Mouse (Mus musculus) liver, embryonic 14.5 days (tissue): ENCODE results near the gene Rock2. TPM values are rescaled to one million over a fixed set of nuclear protein-coding genes. Genes with fewer than 3 reads are reported as not detected.
"Not testable (repeated sequence)": the region's sequence is repeated elsewhere in the genome, so short reads cannot be mapped to it uniquely, and the experiment has no call there.

Experiments used
- ATAC-seq: fragments of 200-750 bp; cut with Nextera tagmentation; 2 replicates; pipeline ENCODE4 v1.8.0; 2017; ENCODE audit warnings: moderate number of reproducible peaks, mild to moderate bottlenecking, moderate library complexity; ENCODE audit not compliant: insufficient read depth
- DNase-seq, 3 experiments: peaks; one replicate each; pipeline ENCODE4 v3.0.0-alpha.2; 2012 to 2013; ENCODE audit warnings: low read depth in 3 of 3, low spot score in 3 of 3
- H3K27ac ChIP-seq: fragments of 300-500 bp; sonication (generic); 2 replicates; pipeline ENCODE4 v1.5.1; 2014; ENCODE audit warnings: moderate library complexity, mild to moderate bottlenecking, control low read depth, inconsistent platforms
- H3K27me3 ChIP-seq: fragments of 300-500 bp; sonication (generic); 2 replicates; pipeline ENCODE4 v1.6.1; 2014; ENCODE audit warnings: mild to moderate bottlenecking, low read length, moderate library complexity; ENCODE audit not compliant: control insufficient read depth, insufficient read depth
- H3K36me3 ChIP-seq: fragments of 300-500 bp; sonication (generic); replicated peaks from 2 replicates; pipeline ENCODE4 v1.6.1; 2014; ENCODE audit warnings: low read depth; ENCODE audit not compliant: control insufficient read depth, insufficient read depth
- H3K4me1 ChIP-seq, 2 experiments: fragments of 200-500 bp in 1 of 2; fragments of 300-500 bp in 1 of 2; sonication (generic) in 1 of 2; replicated peaks; 2 replicates each; pipeline ENCODE4 v1.6.1; 2012 to 2014; ENCODE audit warnings: antibody characterized with exemption in 1 of 2, inconsistent platforms in 1 of 2, low read length in 1 of 2; ENCODE audit not compliant: control insufficient read depth in 2 of 2, insufficient read depth in 2 of 2
- H3K4me2 ChIP-seq: fragments of 300-500 bp; sonication (generic); 2 replicates; pipeline ENCODE4 v1.6.1; 2014; ENCODE audit warnings: low read depth, mild to moderate bottlenecking, control low read depth, moderate library complexity
- H3K4me3 ChIP-seq, 2 experiments: fragments of 200-500 bp in 1 of 2; fragments of 300-500 bp in 1 of 2; sonication (generic) in 1 of 2; 2 replicates each; pipeline ENCODE4 v1.5.1; 2012 to 2014; ENCODE audit warnings: low read depth in 2 of 2, low read length in 2 of 2, mild to moderate bottlenecking in 2 of 2, control low read depth in 1 of 2, inconsistent platforms in 1 of 2, moderate library complexity in 1 of 2; ENCODE audit not compliant: insufficient read depth in 1 of 2
- H3K9ac ChIP-seq: fragments of 300-500 bp; sonication (generic); replicated peaks from 2 replicates; pipeline ENCODE4 v1.6.1; 2014; ENCODE audit warnings: mild to moderate bottlenecking, control low read depth, moderate library complexity
- H3K9me3 ChIP-seq: fragments of 300-500 bp; sonication (generic); 2 replicates; pipeline ENCODE4 v1.6.1; 2016; ENCODE audit warnings: low read length, mixed read lengths; ENCODE audit not compliant: control insufficient read depth
- CTCF ChIP-seq: IDR thresholded peaks from 2 replicates; pipeline ENCODE4 v1.5.1; 2016; ENCODE audit warnings: antibody characterized with exemption, low read depth, control low read depth
- EP300 ChIP-seq: IDR thresholded peaks from 2 replicates; pipeline ENCODE4 v1.6.1; 2016; ENCODE audit warnings: antibody characterized with exemption, low read depth
- WGBS: fragments of 180-500 bp; shearing (Covaris S2); extraction: QIAGEN DNeasy Blood & Tissue Kit; methylation state at CpG from one replicate; pipeline ENCODE4 v1.1.7; 2014; ENCODE audit not compliant: insufficient replicate concordance; 5-methylcytosine and 5-hydroxymethylcytosine counted together
- polyA plus RNA-seq, 2 experiments: library from polyadenylated mRNA; depleted of rRNA in 1 of 2; stranded (reverse) in 1 of 2; unstranded in 1 of 2; fragments of >200 nt; fragmentation: Nextera tagmentation in 1 of 2; extraction: Ambion mirVana in 1 of 2; gene quantifications; 2 replicates each; pipeline versions ENCODE4 v1.2.1 to v1.2.3; 2012 to 2014

Rock2 gene
- polyA plus RNA-seq, 2 experiments, result 5.1 to 5.7 TPM

DNA sequence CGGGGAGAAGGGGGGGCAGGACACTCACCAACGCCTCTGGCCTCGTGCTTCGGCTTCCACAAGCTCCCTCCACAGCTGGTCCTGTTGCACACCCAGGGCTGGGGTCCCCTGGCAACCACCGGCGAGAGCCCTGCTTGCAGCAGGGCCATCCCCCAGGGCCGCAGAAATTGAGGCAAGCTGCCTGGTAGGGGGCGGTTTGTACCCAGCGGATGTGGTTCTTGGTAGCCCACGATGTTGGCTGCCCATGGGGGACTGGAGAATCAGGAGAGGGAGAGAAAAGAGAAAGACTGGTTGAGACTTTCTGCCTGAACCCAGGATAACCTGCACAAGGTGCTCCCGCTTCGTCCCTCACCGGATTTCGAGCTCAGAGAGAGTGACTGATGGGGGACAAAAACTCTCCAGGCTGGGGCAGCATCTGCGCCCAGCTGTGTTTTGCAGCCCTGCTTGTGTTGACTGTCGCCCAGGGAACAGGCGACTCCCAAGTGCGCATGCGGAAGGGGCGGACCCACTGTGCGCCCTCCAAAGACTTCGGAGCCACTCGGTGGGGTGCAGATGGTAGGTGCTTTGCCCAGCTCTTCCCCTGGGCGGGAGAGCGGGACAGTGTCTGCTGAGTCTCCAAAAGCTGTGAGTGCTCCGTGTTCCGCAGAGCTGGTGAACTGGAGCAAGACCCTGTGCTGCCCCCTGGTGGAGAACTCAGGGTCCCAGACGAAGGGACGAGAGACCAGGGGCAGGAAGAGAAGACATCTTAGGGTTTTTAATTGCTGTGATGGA lies 116.6 kb downstream of the Rock2 start, which contains the start of gene 2410004P03Rik:
Gene 2410004P03Rik (minus strand): TSS at position 628 of the 771 bp plus-strand sequence.
- Histone ChIP-seq H3K9ac (no peak within 1 kb of the TSS), H3K36me3 (no peaks in the 10 kb centered on the region), H3K4me3 (peak within 1 kb of the TSS; percentile 12 to 14), H3K4me1 (no peaks in the 10 kb centered on the region), H3K27ac (no peak within 1 kb of the TSS), H3K27me3 (no peaks in the 10 kb centered on the region), H3K4me2 (peak within 1 kb of the TSS; percentile 56), H3K9me3 (no peaks in the 10 kb centered on the region)
- DNase-seq (peak; percentile 45 to 52 (median 50)), ATAC-seq (peak; percentile 50; the same call in 1 of the 2 replicates)
- 7% methylated on average over 29 of the region's 29 CpGs for WGBS
- TF ChIP-seq CTCF (peak; percentile 95), EP300 (no peak)

DNA sequence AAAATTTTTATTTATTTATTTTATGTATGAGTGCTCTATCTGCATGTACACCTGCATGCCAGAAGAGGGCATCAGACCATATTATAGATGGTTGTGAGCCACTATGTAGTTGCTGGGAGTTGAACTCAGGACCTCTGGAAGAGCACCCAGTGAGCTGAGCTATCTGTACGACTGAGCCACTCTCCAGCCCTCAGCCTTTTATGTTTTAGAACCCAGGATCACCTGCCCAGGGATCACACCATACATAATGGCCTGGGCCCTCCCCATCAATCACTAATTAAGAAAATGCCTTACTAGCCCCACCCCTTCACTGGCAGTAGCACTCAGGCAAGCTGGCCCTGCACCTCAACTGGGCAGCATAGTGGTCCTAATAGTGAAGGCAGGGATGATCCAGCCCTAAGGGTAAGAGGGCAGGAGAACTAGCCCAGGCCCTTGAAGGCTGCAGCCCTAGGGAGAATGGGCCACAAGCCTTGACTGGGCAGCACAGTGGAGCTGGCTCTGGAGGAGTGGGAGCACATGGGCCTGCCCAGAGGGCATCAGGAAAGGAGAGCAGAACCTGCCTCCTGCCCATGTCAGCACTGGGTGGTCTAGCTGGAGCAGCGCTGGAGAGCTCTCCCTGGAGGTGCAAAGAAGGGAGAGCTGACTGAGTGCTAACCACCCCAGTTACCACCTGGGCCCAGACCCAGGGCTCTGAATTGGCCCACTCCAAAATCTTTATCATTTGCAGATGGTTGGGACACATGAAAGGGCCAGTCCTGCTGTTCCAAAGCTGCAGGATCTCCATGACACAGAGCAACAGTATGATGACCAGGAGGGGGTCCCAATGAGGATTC lies 117.6 kb downstream of the Rock2 start:
- no peak overlapping the region for H3K4me2 ChIP-seq
- no peak overlapping the region for H3K27ac ChIP-seq
- TF ChIP-seq CTCF, result no peak
- no peak for TF ChIP-seq EP300
- H3K4me3 ChIP-seq, result no peak overlapping the region
- no peaks in the 10 kb centered on the region for H3K9me3 ChIP-seq
- no peaks in the 10 kb centered on the region for H3K4me1 ChIP-seq
- no peaks in the 10 kb centered on the region for H3K36me3 ChIP-seq
- 58% methylated on average over 2 of the region's 2 CpGs for WGBS
- H3K27me3 ChIP-seq, result no peaks in the 10 kb centered on the region
- 0 out of 2 replicates have a peak, but pooled peaks have one; percentile 8 for ATAC-seq
- no peak for DNase-seq
- H3K9ac ChIP-seq, result no peak overlapping the region

DNA sequence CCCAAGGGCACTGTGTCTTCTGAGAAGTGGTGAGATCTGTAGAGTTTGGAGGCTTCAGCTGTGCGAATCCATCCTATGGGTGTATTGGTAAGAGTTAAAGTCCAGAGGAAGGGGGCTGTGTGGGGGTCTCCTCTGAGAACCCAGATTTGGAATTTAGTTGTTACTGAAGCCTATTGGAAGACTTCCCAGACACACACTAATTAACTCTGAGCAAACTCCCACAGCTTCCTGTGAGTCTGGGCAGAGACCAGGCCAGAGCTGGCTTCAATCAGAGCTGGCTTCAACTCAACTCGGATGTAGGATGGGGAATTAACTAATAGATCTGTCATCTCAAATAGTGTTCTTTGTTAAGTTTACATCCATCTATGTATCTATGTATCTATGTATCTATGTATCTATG lies 121.0 kb downstream of the Rock2 start:
- no peaks in the 10 kb centered on the region for H3K36me3 ChIP-seq
- WGBS, result 47% methylated on average over 2 of the region's 2 CpGs
- no peaks in the 10 kb centered on the region for H3K4me1 ChIP-seq
- no peaks in the 10 kb centered on the region for H3K9me3 ChIP-seq
- DNase-seq (no peak), ATAC-seq (no peak)
- no peak overlapping the region for H3K4me2 ChIP-seq
- H3K4me3 ChIP-seq, result no peak overlapping the region
- TF ChIP-seq CTCF (no peak), EP300 (no peak)
- no peaks in the 10 kb centered on the region for H3K27me3 ChIP-seq
- H3K9ac ChIP-seq, result no peak overlapping the region
- no peak overlapping the region for H3K27ac ChIP-seq

DNA sequence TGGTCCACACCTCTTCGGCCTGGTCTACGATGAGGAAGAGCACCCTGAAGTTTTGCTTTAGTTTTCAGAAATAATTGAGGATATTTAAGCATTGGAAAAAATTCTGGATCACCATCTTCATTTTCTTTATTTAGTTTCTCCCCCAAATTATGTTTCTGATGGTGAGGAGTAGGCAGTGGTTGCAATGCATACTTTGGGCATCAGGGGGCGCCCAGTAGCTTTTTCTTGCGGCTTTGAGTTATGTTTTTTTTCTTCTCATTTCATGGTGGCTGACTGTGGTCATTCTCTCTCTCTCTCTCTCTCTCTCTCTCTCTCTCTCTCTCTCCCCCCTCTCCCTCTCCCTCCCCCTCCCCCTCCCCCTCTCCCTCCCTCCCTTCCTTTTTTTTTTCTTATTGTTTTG lies 123.8 kb downstream of the Rock2 start:
- ATAC-seq, result no peak
- Histone ChIP-seq H3K4me1 (no peaks in the 10 kb centered on the region), H3K4me2 (no peak overlapping the region), H3K4me3 (no peak overlapping the region), H3K27ac (no peak overlapping the region), H3K9me3 (no peaks in the 10 kb centered on the region), H3K27me3 (no peaks in the 10 kb centered on the region), H3K36me3 (no peaks in the 10 kb centered on the region), H3K9ac (no peak overlapping the region)
- TF ChIP-seq EP300, result no peak
- peak; percentile 66 for TF ChIP-seq CTCF
- WGBS, result 26% methylated on average over 4 of the region's 4 CpGs
- no peak for DNase-seq

DNA sequence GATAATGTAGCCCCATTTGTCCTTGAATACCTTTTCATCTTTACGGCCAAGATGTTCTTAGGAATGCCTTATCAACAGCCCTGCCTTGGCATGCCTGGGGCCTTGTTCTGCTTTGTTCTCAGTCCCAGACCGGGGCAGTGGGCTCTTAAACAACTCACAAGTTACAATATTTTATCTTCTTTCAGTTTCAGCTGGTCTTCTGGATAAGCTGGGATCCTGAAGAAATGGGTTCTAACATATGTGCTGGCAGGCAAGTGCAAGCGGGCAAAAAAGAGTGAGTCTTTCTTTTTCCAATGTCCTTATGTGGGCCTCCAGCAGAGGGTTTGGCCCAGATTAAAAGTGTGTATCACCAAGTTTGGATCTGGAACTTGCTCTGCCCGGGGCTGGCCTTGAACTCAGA lies 126.4 kb downstream of the Rock2 start:
- not testable (repeated sequence) for DNase-seq, H3K36me3 ChIP-seq, H3K4me2 ChIP-seq, H3K27ac ChIP-seq, H3K9ac ChIP-seq, H3K9me3 ChIP-seq, H3K4me1 ChIP-seq, H3K4me3 ChIP-seq, H3K27me3 ChIP-seq, ATAC-seq
- WGBS, result 54% methylated on average over 4 of the region's 4 CpGs
